Mouse (Mus musculus) cerebellum, postnatal 4 days (tissue): ENCODE data around the gene Aph1a.
"Not testable (repeated sequence)": the region's sequence is repeated elsewhere in the genome, so short reads cannot be mapped to it uniquely, and the experiment has no call there.

ENCODE experiments used
- DNase-seq, 2 experiments: peaks; one replicate each; pipeline ENCODE4 v3.0.0; 2022; ENCODE audit warnings: low spot score in 2 of 2, mixed read lengths in 1 of 2

The Aph1a gene

GRCm38 (mm10) chr3:95893606-95894316, at the start of gene Aph1a:
TSS of gene Aph1a (plus strand) at chr3:95893969.
- peak; percentile 80 to 90 for DNase-seq

GRCm38 (mm10) chr3:95850611-95851010, 43.2 kb upstream of the Aph1a start:
- no peak for DNase-seq

GRCm38 (mm10) chr3:95851317-95851716, 42.5 kb upstream of the Aph1a start:
- DNase-seq = no peak

GRCm38 (mm10) chr3:95855502-95856089, 38.2 kb upstream of the Aph1a start, which contains the start of gene Prpf3:
TSS of gene Prpf3 (minus strand) at chr3:95855885.
- DNase-seq = peak; percentile 86 to 92

GRCm38 (mm10) chr3:95856115-95856514, 37.7 kb upstream of the Aph1a start:
- DNase-seq = no peak

GRCm38 (mm10) chr3:95857050-95857449, 36.7 kb upstream of the Aph1a start:
- not testable (repeated sequence) for DNase-seq

GRCm38 (mm10) chr3:95858278-95858677, 35.5 kb upstream of the Aph1a start:
- not testable (repeated sequence) for DNase-seq

- no peak for DNase-seq
These were observed 33.4 kb upstream of the Aph1a start for GRCm38 (mm10) chr3:95860323-95860722.

- DNase-seq = no peak
These were observed 32.6 kb upstream of the Aph1a start for GRCm38 (mm10) chr3:95861216-95861615.

- peak in 1 of 2 experiments; percentile 74 for DNase-seq
These were observed 32.0 kb upstream of the Aph1a start for GRCm38 (mm10) chr3:95861796-95862195.

- DNase-seq = no peak
These were observed 30.2 kb upstream of the Aph1a start for GRCm38 (mm10) chr3:95863578-95863977.

- no peak for DNase-seq
These were observed 28.7 kb upstream of the Aph1a start for GRCm38 (mm10) chr3:95865050-95865449.

- DNase-seq = no peak
These were observed 28.2 kb upstream of the Aph1a start for GRCm38 (mm10) chr3:95865571-95865970.

- DNase-seq = no peak
These were observed 27.7 kb upstream of the Aph1a start for GRCm38 (mm10) chr3:95866071-95866470.

GRCm38 (mm10) chr3:95867408-95867807, 26.4 kb upstream of the Aph1a start:
- no peak for DNase-seq

- no peak for DNase-seq
These were observed 22.8 kb upstream of the Aph1a start for GRCm38 (mm10) chr3:95870976-95871375.

GRCm38 (mm10) chr3:95871392-95871867, 22.3 kb upstream of the Aph1a start, which contains the start of gene Mrps21:
TSS of gene Mrps21 (minus strand) at chr3:95871519.
- peak; percentile 60 to 79 for DNase-seq

- no peak for DNase-seq
These were observed 21.7 kb upstream of the Aph1a start for GRCm38 (mm10) chr3:95872048-95872447.

GRCm38 (mm10) chr3:95879063-95879462, 14.7 kb upstream of the Aph1a start:
- DNase-seq = no peak

GRCm38 (mm10) chr3:95881979-95882815, 11.6 kb upstream of the Aph1a start, which contains the start of gene Ciart:
TSS of gene Ciart (minus strand) at chr3:95882251.
- peak; percentile 87 to 90 for DNase-seq

- DNase-seq = peak in 1 of 2 experiments; percentile 59
These were observed 10.8 kb upstream of the Aph1a start for GRCm38 (mm10) chr3:95882816-95883425.

GRCm38 (mm10) chr3:95884400-95884799, 9.4 kb upstream of the Aph1a start:
- DNase-seq = no peak
